Mouse (Mus musculus) hindbrain, postnatal 0 days (tissue): ENCODE measurements at regions not wholly inside any gene's neighbourhood (a gene's known extent, or its start where the extent isn't known, plus 50 kb on each side); places are given as distances from the start of the nearest gene placed in this dataset.

ENCODE experiments used
- ATAC-seq: fragments of 200-750 bp; cut with Nextera tagmentation; 2 replicates; pipeline ENCODE4 v1.8.0; 2017; ENCODE audit warnings: mild to moderate bottlenecking, moderate TSS enrichment, moderate library complexity
- DNase-seq: peaks from one replicate; pipeline ENCODE4 v3.0.0-alpha.2; 2015; ENCODE audit warnings: low spot score
- H3K27ac ChIP-seq: fragments of 300-500 bp; sonication (generic); 2 replicates; pipeline ENCODE4 v1.5.1; 2014; ENCODE audit warnings: mild to moderate bottlenecking
- H3K27me3 ChIP-seq: fragments of 300-500 bp; sonication (generic); 2 replicates; pipeline ENCODE4 v1.6.1; 2014; ENCODE audit warnings: low read length, mixed read lengths; ENCODE audit not compliant: insufficient read depth
- H3K36me3 ChIP-seq: fragments of 300-500 bp; sonication (generic); 2 replicates; pipeline ENCODE4 v1.6.1; 2014; ENCODE audit warnings: low read length, mixed read lengths; ENCODE audit not compliant: insufficient read depth
- H3K4me1 ChIP-seq: fragments of 300-500 bp; sonication (generic); 2 replicates; pipeline ENCODE4 v1.6.1; 2014; ENCODE audit warnings: antibody characterized with exemption, low read length, mixed read lengths; ENCODE audit not compliant: insufficient read depth
- H3K4me2 ChIP-seq: fragments of 300-500 bp; sonication (generic); 2 replicates; pipeline ENCODE4 v1.6.1; 2014; ENCODE audit warnings: low read depth, mild to moderate bottlenecking, low read length, moderate library complexity, mixed read lengths
- H3K4me3 ChIP-seq: fragments of 300-500 bp; sonication (generic); 2 replicates; pipeline ENCODE4 v1.5.1; 2014; ENCODE audit warnings: low read length
- H3K9ac ChIP-seq: fragments of 300-500 bp; sonication (generic); replicated peaks from 2 replicates; pipeline ENCODE4 v1.6.1; 2014; ENCODE audit warnings: mild to moderate bottlenecking, low read length, moderate library complexity, mixed read lengths
- H3K9me3 ChIP-seq: fragments of 300-500 bp; sonication (generic); 2 replicates; pipeline ENCODE4 v1.6.1; 2016; ENCODE audit warnings: low read length, mixed read lengths
- CTCF ChIP-seq: IDR thresholded peaks from 2 replicates; pipeline ENCODE4 v1.5.1; 2016; ENCODE audit warnings: antibody characterized with exemption, control low read depth, low read depth
- WGBS: fragments of 180-500 bp; shearing (Covaris S2); extraction: QIAGEN DNeasy Blood & Tissue Kit; methylation state at CpG from one replicate; pipeline ENCODE4 v1.1.7; 2014; 5-methylcytosine and 5-hydroxymethylcytosine counted together

- no peak for ATAC-seq
- H3K4me1 ChIP-seq: no peaks in the 10 kb centered on the region
- TF ChIP-seq CTCF: no peak
- H3K4me3 ChIP-seq: no peak overlapping the region
- no peak for DNase-seq
- no peaks in the 10 kb centered on the region for H3K27me3 ChIP-seq
- no peaks in the 10 kb centered on the region for H3K9me3 ChIP-seq
- H3K4me2 ChIP-seq: no peak overlapping the region
- H3K27ac ChIP-seq: no peak overlapping the region
- 55% methylated on average over 4 of the region's 4 CpGs for WGBS
- H3K36me3 ChIP-seq: no peaks in the 10 kb centered on the region
- no peak overlapping the region for H3K9ac ChIP-seq
Measured at GRCm38 (mm10) chr3:4744003-4744402, 1006.6 kb upstream of the Gm8797 start.

GRCm38 (mm10) chr3:4744611-4745010 is 1006.0 kb upstream of the Gm8797 start:
- Histone ChIP-seq H3K9ac (no peak overlapping the region), H3K36me3 (no peaks in the 10 kb centered on the region), H3K27ac (no peak overlapping the region), H3K4me2 (no peak overlapping the region), H3K27me3 (no peaks in the 10 kb centered on the region), H3K4me1 (no peaks in the 10 kb centered on the region), H3K4me3 (no peak overlapping the region), H3K9me3 (no peaks in the 10 kb centered on the region)
- TF ChIP-seq CTCF: no peak
- no peak for ATAC-seq
- DNase-seq: no peak
- 90% methylated on average over 6 of the region's 6 CpGs for WGBS

DNA sequence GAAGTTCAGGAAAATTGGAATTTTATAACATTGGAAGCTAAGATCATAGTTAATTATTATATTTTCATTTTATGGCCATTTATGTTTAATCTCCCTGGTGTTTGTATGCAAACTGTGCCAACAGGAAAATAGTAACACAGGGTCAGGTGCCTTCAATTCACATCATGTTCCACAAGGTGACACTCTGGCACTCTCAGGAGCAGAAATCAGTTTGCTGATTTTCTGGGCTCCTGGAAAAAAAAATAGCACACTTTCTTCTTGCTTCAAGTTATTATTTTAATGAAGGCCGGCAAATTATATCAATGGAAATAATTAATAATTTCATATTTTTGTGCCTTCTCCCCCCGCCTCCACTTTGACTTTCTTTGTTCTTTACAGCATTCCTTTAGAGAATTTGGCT is 994.5 kb upstream of the Gm8797 start:
- ATAC-seq: no peak
- Histone ChIP-seq H3K9me3 (no peaks in the 10 kb centered on the region), H3K4me3 (no peak overlapping the region), H3K27me3 (no peaks in the 10 kb centered on the region), H3K27ac (no peak overlapping the region), H3K36me3 (no peaks in the 10 kb centered on the region), H3K4me1 (no peaks in the 10 kb centered on the region), H3K4me2 (no peak overlapping the region), H3K9ac (no peak overlapping the region)
- 79% methylated on average over 2 of the region's 2 CpGs for WGBS
- no peak for DNase-seq
- TF ChIP-seq CTCF: peak; percentile 18; the same call in 1 of the 2 replicates

GRCm38 (mm10) chr3:4757113-4757512 is 993.5 kb upstream of the Gm8797 start:
- Histone ChIP-seq H3K36me3 (no peaks in the 10 kb centered on the region), H3K9me3 (no peaks in the 10 kb centered on the region), H3K27me3 (no peaks in the 10 kb centered on the region), H3K4me3 (no peak overlapping the region), H3K27ac (no peak overlapping the region), H3K9ac (no peak overlapping the region), H3K4me2 (no peak overlapping the region), H3K4me1 (no peaks in the 10 kb centered on the region)
- ATAC-seq (no peak), DNase-seq (no peak)
- no peak for TF ChIP-seq CTCF
- 93% methylated on average over 1 of the region's 1 CpGs for WGBS

- no peak overlapping the region for H3K4me3 ChIP-seq
- no peaks in the 10 kb centered on the region for H3K36me3 ChIP-seq
- H3K9me3 ChIP-seq: no peaks in the 10 kb centered on the region
- H3K27ac ChIP-seq: no peak overlapping the region
- H3K4me1 ChIP-seq: no peaks in the 10 kb centered on the region
- DNase-seq: no peak
- TF ChIP-seq CTCF: no peak
- H3K4me2 ChIP-seq: no peak overlapping the region
- 64% methylated on average over 2 of the region's 2 CpGs for WGBS
- no peaks in the 10 kb centered on the region for H3K27me3 ChIP-seq
- no peak for ATAC-seq
- no peak overlapping the region for H3K9ac ChIP-seq
Measured at GRCm38 (mm10) chr3:4763076-4763475, 987.5 kb upstream of the Gm8797 start.

DNA sequence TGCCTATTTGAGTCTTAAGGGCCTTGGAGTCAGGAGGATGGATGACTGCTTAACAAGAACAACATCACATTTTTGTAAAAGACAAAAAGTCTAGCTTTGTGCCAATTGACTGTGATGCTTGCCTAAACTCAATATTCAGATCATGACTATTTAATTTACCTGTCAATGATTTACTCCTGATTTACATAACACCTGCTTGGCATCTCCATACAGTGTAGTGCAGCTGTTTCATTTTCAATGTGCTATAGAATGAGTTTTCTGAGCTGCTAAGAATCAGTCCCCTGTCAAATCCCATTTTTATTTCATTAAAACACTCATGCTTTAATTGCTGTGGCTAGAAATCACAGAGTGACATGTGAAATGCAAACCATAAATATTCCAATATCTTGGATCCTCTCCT is 974.0 kb upstream of the Gm8797 start:
- no peak for DNase-seq
- Histone ChIP-seq H3K27ac (no peak overlapping the region), H3K9ac (no peak overlapping the region), H3K9me3 (no peaks in the 10 kb centered on the region), H3K4me2 (no peak overlapping the region), H3K27me3 (no peaks in the 10 kb centered on the region), H3K4me1 (no peaks in the 10 kb centered on the region), H3K36me3 (no peaks in the 10 kb centered on the region), H3K4me3 (no peak overlapping the region)
- no peak for ATAC-seq
- TF ChIP-seq CTCF: no peak

DNA sequence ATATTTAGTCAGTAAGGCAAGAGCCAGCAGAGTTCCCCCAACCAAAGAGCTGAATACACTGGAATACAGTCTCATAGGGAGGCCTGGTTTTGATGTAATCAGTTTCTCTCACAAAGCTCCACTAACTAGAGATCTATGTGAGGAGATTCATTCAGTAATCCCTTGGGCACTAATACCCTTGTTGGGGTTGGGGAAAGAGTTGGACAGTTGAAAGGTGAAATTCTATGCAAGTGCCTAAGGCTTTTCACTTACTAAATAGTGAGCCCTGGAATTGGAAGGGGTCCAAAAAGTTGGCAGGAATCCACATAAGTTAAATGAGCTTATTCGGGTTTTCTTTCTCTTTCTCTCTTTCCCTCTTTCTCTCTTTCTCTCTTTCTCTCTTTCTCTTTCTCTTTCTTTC is 965.4 kb upstream of the Gm8797 start:
- Histone ChIP-seq H3K36me3 (no peaks in the 10 kb centered on the region), H3K9me3 (no peaks in the 10 kb centered on the region), H3K27me3 (no peaks in the 10 kb centered on the region), H3K27ac (no peak overlapping the region), H3K4me1 (no peaks in the 10 kb centered on the region), H3K9ac (no peak overlapping the region), H3K4me2 (no peak overlapping the region), H3K4me3 (no peak overlapping the region)
- no peak for DNase-seq
- 43% methylated on average over 1 of the region's 1 CpGs for WGBS
- no peak for TF ChIP-seq CTCF
- no peak for ATAC-seq
